Mouse (Mus musculus) CD4-positive, CD25-positive, alpha-beta regulatory T cell, adult 2 months (primary cell): ENCODE measurements around the gene Slc11a2.
"Not testable (repeated sequence)": the region's sequence is repeated elsewhere in the genome, so short reads cannot be mapped to it uniquely, and the experiment has no call there.

ENCODE experiments used
- DNase-seq: peaks from one replicate; pipeline ENCODE4 v3.0.0-alpha.2; 2012; ENCODE audit warnings: low read depth, low spot score

The Slc11a2 gene

GRCm38 (mm10) chr15:100352711-100353250 lies 72.1 kb downstream of the Slc11a2 start, which contains the start of the genes Methig1 and Mettl7a2:
Gene Methig1, plus strand, starts transcription at chr15:100353149.
Gene Mettl7a2, plus strand, starts transcription at chr15:100353200.
- no peak for DNase-seq

- no peak for DNase-seq
Measured at GRCm38 (mm10) chr15:100351501-100352060, 73.3 kb downstream of the Slc11a2 start.

GRCm38 (mm10) chr15:100349496-100349895 lies 75.4 kb downstream of the Slc11a2 start:
- no peak for DNase-seq

- DNase-seq, result no peak
Measured at GRCm38 (mm10) chr15:100346761-100347160, 78.1 kb downstream of the Slc11a2 start.

GRCm38 (mm10) chr15:100345484-100345883 lies 79.4 kb downstream of the Slc11a2 start:
- no peak for DNase-seq

GRCm38 (mm10) chr15:100341314-100341980 lies 83.4 kb downstream of the Slc11a2 start:
- DNase-seq, result not testable (repeated sequence)
